Mouse (Mus musculus) adrenal gland, adult 8-10 months (tissue): Measurements from ENCODE around the gene Prm2. TPM values are rescaled to one million over a fixed set of nuclear protein-coding genes. Genes with fewer than 3 reads are reported as not detected.
"Not testable (repeated sequence)": the region's sequence is repeated elsewhere in the genome, so short reads cannot be mapped to it uniquely, and the experiment has no call there.

Experiments
- DNase-seq: peaks from one replicate; pipeline ENCODE4 v3.0.0; 2022
- total RNA-seq, 4 experiments: library from RNA; stranded (reverse); gene quantifications; 2 replicates each; pipeline ENCODE4 v1.2.4; 2022

Gene Prm2
- total RNA-seq, 4 experiments from 2014 or later, result not detected

DNA sequence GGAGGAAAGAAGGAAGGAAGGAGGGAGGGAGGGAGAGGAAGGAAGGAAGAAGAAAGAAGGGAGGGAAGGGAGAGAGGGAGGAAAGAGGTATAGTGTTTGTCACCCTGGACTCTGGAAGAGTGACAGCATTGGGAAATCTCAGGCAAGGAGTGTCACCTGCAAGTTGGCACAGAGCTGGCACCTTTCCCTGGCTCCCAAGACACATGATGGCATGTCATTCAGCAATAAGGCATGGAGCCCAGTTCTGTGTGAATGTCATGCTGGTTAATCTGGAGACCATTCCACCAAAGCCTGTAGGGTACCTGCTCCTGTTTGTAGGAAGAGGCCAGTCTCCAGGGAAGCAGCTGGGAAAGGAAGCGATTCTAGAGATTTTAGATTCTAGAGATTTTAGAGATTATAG is 14.4 kb upstream of the Prm2 start:
- DNase-seq, result no peak

DNA sequence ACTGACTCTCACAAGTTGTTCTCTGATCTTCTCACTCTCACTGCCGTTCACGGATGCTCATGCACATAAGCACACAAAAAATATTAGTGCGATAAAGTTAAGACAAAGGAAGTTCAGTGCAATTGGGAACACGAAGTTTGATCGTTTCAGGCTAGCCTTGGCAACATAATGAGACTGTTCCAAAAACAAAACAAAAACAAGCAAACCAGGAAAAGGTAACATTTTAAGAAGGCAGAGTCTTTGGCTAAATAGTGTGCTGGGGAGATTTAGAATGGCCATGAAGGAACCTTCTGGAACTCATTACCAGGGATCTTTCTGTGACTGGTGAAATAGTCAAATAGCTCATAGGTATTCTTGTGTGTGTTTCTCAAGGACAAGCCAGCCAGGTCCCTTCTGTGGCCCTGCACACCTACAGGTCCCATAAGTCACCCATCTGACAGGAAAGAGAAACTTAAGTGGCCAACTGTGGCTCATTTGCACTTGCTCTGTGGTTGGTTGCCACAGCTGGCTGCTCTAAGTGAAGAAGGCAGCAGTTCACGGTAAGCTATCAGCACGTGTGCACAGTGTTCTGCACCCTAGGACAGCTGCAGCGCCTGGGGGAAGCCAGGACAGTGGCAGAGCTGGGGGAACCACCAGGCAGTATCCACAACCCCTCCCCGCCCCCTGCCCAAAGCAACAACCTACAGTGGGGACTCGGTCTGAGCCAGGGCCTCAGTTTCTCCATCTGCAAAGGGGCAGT is 10.0 kb upstream of the Prm2 start, which contains the start of gene Prm1:
Gene Prm1, minus strand, starts transcription at position 51 of the 739 bp plus-strand sequence.
- no peak for DNase-seq

GRCm38 (mm10) chr16:10802420-10802819 is 6.5 kb upstream of the Prm2 start:
- DNase-seq, result not testable (repeated sequence)

GRCm38 (mm10) chr16:10790702-10791101 is 5.2 kb downstream of the Prm2 start, which contains the start of gene Prm3:
Gene Prm3 (minus strand): TSS chr16:10790914.
- no peak for DNase-seq

- no peak for DNase-seq
Measured at GRCm38 (mm10) chr16:10788866-10789265, 7.1 kb downstream of the Prm2 start.

- DNase-seq, result no peak
Measured at GRCm38 (mm10) chr16:10788271-10788670, 7.7 kb downstream of the Prm2 start, which contains the start of gene Tnp2. Gene Tnp2 (minus strand): TSS chr16:10788660.

- DNase-seq, result no peak
Measured at GRCm38 (mm10) chr16:10787548-10788058, 8.3 kb downstream of the Prm2 start.

- DNase-seq, result no peak
Measured at GRCm38 (mm10) chr16:10786782-10787547, 9.0 kb downstream of the Prm2 start.

DNA sequence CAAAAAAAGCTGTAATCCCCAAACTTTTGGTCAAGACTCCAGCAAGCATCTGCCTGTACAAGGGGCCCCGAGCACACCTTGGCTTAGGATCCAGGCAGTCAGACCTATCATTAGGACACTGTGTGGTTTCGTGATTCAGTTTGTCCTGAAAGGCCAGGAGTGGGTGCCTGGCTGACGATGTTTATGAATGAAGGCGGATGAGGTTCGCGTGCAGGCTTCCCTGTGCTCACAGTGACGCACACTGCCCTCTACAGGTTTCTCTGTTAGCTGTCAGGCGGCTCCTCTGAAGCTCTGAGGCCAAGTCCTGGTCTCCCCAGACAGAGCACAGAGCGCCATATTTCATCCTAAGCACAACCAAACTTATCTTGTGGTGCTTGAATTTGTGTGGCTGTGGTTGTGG is 9.6 kb downstream of the Prm2 start:
- peak; percentile 81 for DNase-seq

- DNase-seq, result peak; percentile 81
Measured at GRCm38 (mm10) chr16:10785371-10786231, 10.3 kb downstream of the Prm2 start, which contains the start of gene Socs1. Gene Socs1 (minus strand): TSS chr16:10785536.

- peak; percentile 85 for DNase-seq
Measured at GRCm38 (mm10) chr16:10784793-10785370, 11.1 kb downstream of the Prm2 start.

DNA sequence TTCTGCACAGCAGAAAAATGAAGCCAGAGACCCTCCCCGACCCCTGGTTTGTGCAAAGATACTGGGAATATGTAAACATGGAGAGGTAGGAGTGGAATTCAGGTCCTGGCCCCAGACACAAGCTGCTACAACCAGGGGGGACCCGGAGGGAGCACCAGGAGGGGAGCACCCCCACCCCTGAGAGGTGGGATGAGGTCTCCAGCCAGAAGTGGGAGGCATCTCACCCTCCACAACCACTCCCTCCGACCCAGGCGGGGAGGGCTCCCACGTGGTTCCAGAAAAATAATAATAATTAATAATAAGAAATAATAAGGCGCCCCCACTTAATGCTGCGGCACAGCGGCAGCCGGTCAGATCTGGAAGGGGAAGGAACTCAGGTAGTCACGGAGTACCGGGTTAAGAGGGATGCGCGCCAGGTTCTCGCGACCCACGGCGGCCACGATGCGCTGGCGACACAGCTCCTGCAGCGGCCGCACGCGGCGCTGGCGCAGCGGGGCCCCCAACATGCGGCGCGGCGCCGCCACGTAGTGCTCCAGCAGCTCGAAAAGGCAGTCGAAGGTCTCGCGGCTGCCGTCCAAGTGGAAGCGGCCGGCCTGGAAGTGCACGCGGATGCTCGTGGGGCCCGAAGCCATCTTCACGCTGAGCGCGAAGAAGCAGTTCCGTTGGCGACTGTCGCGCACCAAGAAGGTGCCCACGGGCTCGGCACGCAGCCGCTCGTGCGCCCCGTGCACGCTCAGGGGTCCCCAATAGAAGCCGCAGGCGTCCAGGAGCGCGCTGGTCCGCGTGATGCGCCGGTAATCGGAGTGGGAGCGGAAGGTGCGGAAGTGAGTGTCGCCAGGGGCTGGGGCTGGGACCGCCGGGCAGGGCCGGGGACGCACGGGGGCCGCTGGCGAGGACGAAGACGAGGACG is 11.8 kb downstream of the Prm2 start:
- DNase-seq, result no peak

GRCm38 (mm10) chr16:10783451-10783850 is 12.5 kb downstream of the Prm2 start:
- DNase-seq, result no peak

GRCm38 (mm10) chr16:10783152-10783434 is 12.8 kb downstream of the Prm2 start:
- DNase-seq, result no peak

- no peak for DNase-seq
Measured at GRCm38 (mm10) chr16:10782377-10783151, 13.4 kb downstream of the Prm2 start.

DNA sequence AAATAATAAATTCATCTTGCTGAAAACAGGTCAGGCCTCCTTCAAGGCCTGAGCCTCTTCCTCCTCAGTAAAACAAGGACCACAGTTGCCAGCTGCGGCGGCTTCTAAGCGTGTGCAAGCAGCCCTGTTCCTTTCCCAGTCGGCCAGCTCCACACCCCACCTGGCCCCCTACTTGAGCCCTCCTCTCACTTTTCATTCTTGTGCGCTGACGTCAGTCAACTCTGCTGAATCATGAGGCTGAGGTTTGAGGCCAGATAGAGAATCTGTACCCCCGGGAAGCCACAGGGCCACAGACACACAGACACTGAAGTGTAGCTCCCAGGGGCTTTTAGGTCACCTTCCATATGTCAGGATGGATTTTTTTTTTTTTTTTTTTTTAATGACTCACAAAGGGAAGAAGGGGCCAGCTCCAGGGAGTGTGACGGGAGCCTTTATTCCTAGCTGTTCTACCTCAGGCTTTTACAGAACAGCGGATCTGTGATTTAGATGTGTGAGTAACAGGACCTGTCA is 14.0 kb downstream of the Prm2 start:
- no peak for DNase-seq

GRCm38 (mm10) chr16:10780631-10781120 is 15.3 kb downstream of the Prm2 start:
- DNase-seq, result no peak

GRCm38 (mm10) chr16:10777579-10778160 is 18.3 kb downstream of the Prm2 start:
- no peak for DNase-seq

DNA sequence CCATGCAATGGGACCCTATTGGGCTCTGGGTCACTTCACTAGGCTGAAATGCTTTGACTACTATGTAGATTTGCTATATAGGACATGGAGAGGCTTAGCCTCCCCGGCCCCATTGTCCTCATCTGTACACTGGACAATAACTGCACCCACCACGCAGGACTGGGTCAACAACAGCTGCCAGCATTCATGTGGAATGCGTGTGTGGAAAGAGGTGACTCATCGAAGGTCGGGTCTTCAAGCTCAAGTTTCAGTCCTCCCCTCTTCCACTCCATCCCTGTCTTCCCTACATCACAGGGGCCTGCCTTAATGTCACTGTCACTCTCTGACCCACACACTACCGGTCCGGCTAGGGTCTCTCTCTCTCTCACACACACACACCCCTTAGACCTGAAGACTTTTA is 19.6 kb downstream of the Prm2 start:
- peak; percentile 69 for DNase-seq
